Mouse (Mus musculus): ENCODE data around the gene Lrrc26. TPM values are rescaled to one million over a fixed set of nuclear protein-coding genes. Genes with fewer than 3 reads are reported as not detected.
A peak's percentile ranks its signal among the peaks of the same experiment; 100 is the strongest.

Lrrc26 gene
- polyA plus RNA-seq, 1 experiment from 2014 or later: not detected

DNA sequence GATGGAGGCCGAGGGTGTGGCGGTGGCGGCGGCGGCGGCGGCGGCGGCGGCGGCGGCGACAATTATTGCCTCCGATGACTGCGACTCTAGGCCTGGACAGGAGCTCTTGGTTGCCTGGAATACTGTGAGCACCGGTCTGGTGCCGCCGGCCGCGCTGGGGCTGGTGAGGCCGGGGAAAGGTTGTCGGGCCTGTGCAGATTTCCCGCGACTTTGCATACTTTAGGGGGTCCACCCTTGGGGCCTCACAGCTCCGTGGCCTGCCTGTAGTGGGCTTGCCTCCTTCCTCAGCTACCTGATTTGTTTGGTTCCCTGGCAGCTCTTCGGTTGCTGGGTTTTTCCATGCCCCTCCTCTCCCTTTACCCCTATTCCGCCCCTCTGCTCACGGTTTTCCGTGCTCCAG lies 17.2 kb upstream of the Lrrc26 start:
- Histone ChIP-seq H3K36me3 (peaks cover 80% of the 10 kb centered on the region), H3K4me3 (peak overlapping the region; percentile 94), H3K9me3 (replicated peaks) (no peaks in the 10 kb centered on the region), H3K27ac (replicated peaks) (peak overlapping the region; percentile 90), H3K4me1 (peaks cover 30% of the 10 kb centered on the region), H3K27me3 (ENCODE audit: low read depth, poor library complexity, severe bottlenecking) (no peaks in the 10 kb centered on the region)
- no peak for DNase-seq (ENCODE audit: low spot score)
- under 1% methylated on average over 29 of the region's 29 CpGs for WGBS

GRCm38 (mm10) chr2:25273010-25273409 lies 16.7 kb upstream of the Lrrc26 start:
- H3K4me1 ChIP-seq: peaks cover 30% of the 10 kb centered on the region
- no peaks in the 10 kb centered on the region for H3K9me3 ChIP-seq (replicated peaks)
- no peak for DNase-seq (ENCODE audit: low spot score)
- H3K36me3 ChIP-seq: peaks cover 81% of the 10 kb centered on the region
- H3K27ac ChIP-seq (replicated peaks): peak overlapping the region; percentile 90
- no peaks in the 10 kb centered on the region for H3K27me3 ChIP-seq (ENCODE audit: low read depth, poor library complexity, severe bottlenecking)
- WGBS: 43% methylated on average over 16 of the region's 16 CpGs
- H3K4me3 ChIP-seq: peak overlapping the region; percentile 94

DNA sequence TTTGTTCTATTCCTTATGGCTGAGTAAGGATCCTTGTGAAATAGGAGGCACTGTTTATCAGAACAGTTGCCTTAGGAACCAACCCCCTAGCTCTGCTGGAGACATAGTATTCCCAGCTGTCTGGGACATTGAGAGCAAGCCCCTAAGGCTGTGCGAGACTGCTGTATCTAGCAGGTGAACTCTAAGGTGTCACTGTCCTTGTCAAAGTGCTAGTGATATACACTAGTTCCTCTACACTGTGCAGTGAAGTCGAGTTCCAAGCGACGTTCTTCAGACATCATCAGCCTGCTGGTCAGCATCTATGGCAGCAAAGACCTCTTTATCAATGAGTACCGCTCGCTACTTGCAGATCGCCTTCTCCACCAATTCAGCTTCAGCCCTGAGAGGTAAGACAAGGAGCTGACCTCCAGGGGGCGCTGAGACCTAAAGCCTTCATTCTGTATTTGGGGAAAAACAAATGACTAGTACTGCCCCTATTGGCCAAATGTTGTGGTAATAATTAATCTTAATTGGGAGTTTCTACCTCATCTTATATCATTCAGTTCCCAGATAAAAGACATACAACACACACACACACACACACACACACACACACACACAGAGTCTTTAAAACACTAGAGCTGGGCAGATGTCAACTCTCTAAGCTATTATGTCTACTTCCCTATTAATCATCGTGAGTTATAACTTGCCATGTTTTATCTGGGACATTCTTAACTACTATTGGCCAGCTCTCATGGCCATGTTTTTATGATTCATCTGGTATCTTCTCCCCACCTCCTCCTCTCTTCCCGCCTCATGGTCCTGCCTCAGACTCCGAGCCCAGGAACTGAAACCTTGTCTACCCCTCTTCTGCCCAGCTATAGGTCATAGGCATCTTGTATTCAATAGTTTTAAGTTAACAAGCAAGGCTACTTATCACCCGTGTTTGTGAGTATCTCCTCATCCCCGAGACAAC lies 10.5 kb upstream of the Lrrc26 start:
- H3K4me1 ChIP-seq: no peaks in the 10 kb centered on the region
- peak; percentile 76 for DNase-seq (ENCODE audit: low spot score)
- H3K9me3 ChIP-seq (replicated peaks): no peaks in the 10 kb centered on the region
- no peaks in the 10 kb centered on the region for H3K27me3 ChIP-seq (ENCODE audit: low read depth, poor library complexity, severe bottlenecking)
- 61% methylated on average over 13 of the region's 13 CpGs for whole genome bisulfite sequencing
- H3K36me3 ChIP-seq: peaks cover 100% of the 10 kb centered on the region
- no peak overlapping the region for H3K4me3 ChIP-seq
- no peak overlapping the region for H3K27ac ChIP-seq (replicated peaks)

GRCm38 (mm10) chr2:25285551-25285950 lies 4.2 kb upstream of the Lrrc26 start:
- peaks cover 44% of the 10 kb centered on the region for H3K27me3 ChIP-seq (ENCODE audit: low read depth, poor library complexity, severe bottlenecking)
- H3K4me3 ChIP-seq: no peak overlapping the region
- peaks cover 61% of the 10 kb centered on the region for H3K36me3 ChIP-seq
- WGBS: 91% methylated on average over 2 of the region's 2 CpGs
- no peaks in the 10 kb centered on the region for H3K9me3 ChIP-seq (replicated peaks)
- peaks cover 7% of the 10 kb centered on the region; the same call in 1 of the 2 replicates for H3K4me1 ChIP-seq
- DNase-seq (ENCODE audit: low spot score): no peak
- no peak overlapping the region for H3K27ac ChIP-seq (replicated peaks)

DNA sequence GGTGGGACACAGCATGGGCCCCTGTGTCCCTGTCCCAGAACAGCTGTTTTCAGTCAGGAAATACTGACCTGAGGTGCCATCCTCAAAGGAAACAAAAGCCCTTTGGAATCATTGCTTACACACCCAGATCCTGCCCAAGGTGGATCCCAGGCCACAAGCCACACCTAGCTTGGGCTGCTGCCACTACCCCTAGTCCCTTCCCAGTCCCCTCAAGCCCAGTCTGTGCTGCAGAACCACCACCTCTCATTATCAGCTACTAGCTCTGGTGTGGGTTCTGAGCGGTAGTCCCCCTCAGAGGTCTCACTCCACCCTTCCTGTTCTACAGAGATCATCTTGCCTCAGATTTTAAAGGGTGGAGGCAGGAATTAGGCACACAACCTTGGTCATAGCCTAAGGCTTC lies 3.4 kb upstream of the Lrrc26 start:
- Histone ChIP-seq H3K9me3 (replicated peaks) (no peaks in the 10 kb centered on the region), H3K27ac (replicated peaks) (no peak overlapping the region), H3K4me3 (no peak overlapping the region), H3K27me3 (ENCODE audit: low read depth, poor library complexity, severe bottlenecking) (peaks cover 52% of the 10 kb centered on the region), H3K36me3 (peaks cover 53% of the 10 kb centered on the region), H3K4me1 (peaks cover 14% of the 10 kb centered on the region)
- 97% methylated on average over 1 of the region's 1 CpGs for WGBS
- DNase-seq (ENCODE audit: low spot score): no peak

DNA sequence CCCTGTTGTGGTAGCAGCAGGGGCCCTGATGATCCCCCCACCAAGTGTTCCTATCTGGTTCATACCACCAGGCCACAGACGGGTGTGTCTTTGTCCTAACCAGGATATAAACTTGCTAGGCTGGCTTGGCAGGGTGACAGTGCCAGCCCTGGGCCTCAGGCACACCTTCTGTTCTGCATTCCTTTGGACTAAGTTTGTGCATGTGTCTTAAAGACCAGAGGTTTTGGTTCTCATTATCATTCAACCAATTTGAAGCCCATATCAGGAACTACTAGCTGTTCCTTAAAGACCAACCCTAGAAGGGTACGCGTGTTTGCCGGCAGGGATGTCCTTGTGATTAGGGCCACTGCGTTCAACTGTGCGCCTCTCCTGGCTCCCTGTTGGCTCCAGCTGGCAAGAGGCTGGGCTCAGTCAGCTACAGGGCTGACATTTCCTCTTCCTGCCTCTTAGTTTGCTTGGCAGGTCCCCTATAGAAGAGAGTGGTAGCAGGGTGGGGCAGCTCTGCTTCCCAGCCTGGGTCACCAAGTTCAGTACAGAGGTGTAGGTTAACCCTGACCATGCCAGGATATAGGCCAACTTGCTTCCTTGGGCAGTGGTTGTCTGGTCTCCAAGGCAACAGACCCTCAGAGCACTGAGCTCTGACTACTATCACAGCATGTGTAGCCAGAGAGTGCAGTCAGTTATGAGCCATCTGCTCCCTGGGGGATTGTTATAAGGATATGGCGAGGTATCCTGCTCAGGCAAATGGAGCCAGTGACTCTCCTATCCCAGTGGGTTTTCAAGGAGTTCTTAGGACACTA lies 2.7 kb upstream of the Lrrc26 start:
- Histone ChIP-seq H3K4me3 (no peak overlapping the region), H3K36me3 (peaks cover 46% of the 10 kb centered on the region), H3K27me3 (ENCODE audit: low read depth, poor library complexity, severe bottlenecking) (peaks cover 59% of the 10 kb centered on the region), H3K9me3 (replicated peaks) (no peaks in the 10 kb centered on the region), H3K27ac (replicated peaks) (no peak overlapping the region), H3K4me1 (peaks cover 22% of the 10 kb centered on the region)
- 63% methylated on average over 7 of the region's 7 CpGs for WGBS
- no peak for DNase-seq (ENCODE audit: low spot score)

- Histone ChIP-seq H3K4me3 (0 out of 2 replicates have a peak within 1 kb of the TSS, but pooled peaks have one; percentile 7), H3K27me3 (ENCODE audit: low read depth, poor library complexity, severe bottlenecking) (peaks cover 69% of the 10 kb centered on the region), H3K27ac (replicated peaks) (no peak within 1 kb of the TSS), H3K36me3 (peaks cover 35% of the 10 kb centered on the region), H3K9me3 (replicated peaks) (no peaks in the 10 kb centered on the region), H3K4me1 (peaks cover 28% of the 10 kb centered on the region)
- 84% methylated on average over 6 of the region's 6 CpGs for WGBS
- DNase-seq (ENCODE audit: low spot score): no peak
Measured at GRCm38 (mm10) chr2:25287927-25288649, 1.6 kb upstream of the Lrrc26 start, which contains the start of gene Tmem210. Gene Tmem210, plus strand, starts transcription at chr2:25288145.

GRCm38 (mm10) chr2:25288734-25289345 lies 875 bp upstream of the Lrrc26 start:
- Histone ChIP-seq H3K36me3 (peaks cover 28% of the 10 kb centered on the region), H3K9me3 (replicated peaks) (no peaks in the 10 kb centered on the region), H3K27ac (replicated peaks) (no peak overlapping the region), H3K4me1 (peaks cover 28% of the 10 kb centered on the region), H3K4me3 (no peak overlapping the region), H3K27me3 (ENCODE audit: low read depth, poor library complexity, severe bottlenecking) (peaks cover 77% of the 10 kb centered on the region)
- 82% methylated on average over 7 of the region's 7 CpGs for WGBS
- no peak for DNase-seq (ENCODE audit: low spot score)

- 2% methylated on average over 54 of the region's 54 CpGs for WGBS
- no peaks in the 10 kb centered on the region for H3K9me3 ChIP-seq (replicated peaks)
Measured at GRCm38 (mm10) chr2:25290101-25290815, 543 bp downstream of the Lrrc26 start.

DNA sequence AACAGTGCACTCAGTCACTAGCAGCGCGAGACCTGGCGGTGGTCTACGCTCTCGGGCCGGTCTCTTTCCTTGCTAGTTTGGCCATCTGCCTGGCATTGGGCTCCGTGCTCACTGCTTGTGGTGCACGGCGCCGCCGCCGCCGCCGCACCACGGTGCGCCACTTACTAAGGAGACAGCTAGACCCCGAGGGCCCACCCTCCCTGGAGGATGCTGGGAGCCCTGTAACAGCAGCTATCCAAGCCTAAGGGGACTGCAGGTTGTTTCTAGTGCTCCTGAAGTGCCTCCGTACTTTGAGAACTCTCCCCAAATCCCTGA lies 1.1 kb downstream of the Lrrc26 start:
- DNase-seq (ENCODE audit: low spot score): peak; percentile 30
- peaks cover 96% of the 10 kb centered on the region for H3K27me3 ChIP-seq (ENCODE audit: low read depth, poor library complexity, severe bottlenecking)
- H3K4me1 ChIP-seq: peaks cover 28% of the 10 kb centered on the region
- H3K27ac ChIP-seq (replicated peaks): no peak overlapping the region
- H3K4me3 ChIP-seq: peak overlapping the region; percentile 24
- H3K9me3 ChIP-seq (replicated peaks): no peaks in the 10 kb centered on the region
- WGBS: 1% methylated on average over 18 of the region's 18 CpGs
- H3K36me3 ChIP-seq: peaks cover 8% of the 10 kb centered on the region

More at GRCm38 (mm10) chr2:25290101-25290815, 543 bp downstream of the Lrrc26 start:
- peak; percentile 26 for DNase-seq (ENCODE audit: low spot score)
- H3K4me3 ChIP-seq: peak overlapping the region; percentile 24
- peaks cover 91% of the 10 kb centered on the region for H3K27me3 ChIP-seq (ENCODE audit: low read depth, poor library complexity, severe bottlenecking)
- H3K4me1 ChIP-seq: peaks cover 28% of the 10 kb centered on the region
- peaks cover 14% of the 10 kb centered on the region for H3K36me3 ChIP-seq
- H3K27ac ChIP-seq (replicated peaks): no peak overlapping the region

GRCm38 (mm10) chr2:25291184-25292053 lies 1.7 kb downstream of the Lrrc26 start:
- WGBS: 7% methylated on average over 32 of the region's 32 CpGs
- Histone ChIP-seq H3K27ac (replicated peaks) (no peak overlapping the region), H3K4me1 (peaks cover 28% of the 10 kb centered on the region), H3K36me3 (peaks cover 2% of the 10 kb centered on the region; the same call in 1 of the 2 replicates), H3K9me3 (replicated peaks) (no peaks in the 10 kb centered on the region), H3K27me3 (ENCODE audit: low read depth, poor library complexity, severe bottlenecking) (peaks cover 100% of the 10 kb centered on the region), H3K4me3 (peak overlapping the region; percentile 45)
- peak; percentile 23 for DNase-seq (ENCODE audit: low spot score)
